Mouse (Mus musculus) kidney, postnatal 25 days (tissue): ENCODE data around the gene Apoo.
"Not testable (repeated sequence)": the region's sequence is repeated elsewhere in the genome, so short reads cannot be mapped to it uniquely, and the experiment has no call there.

Experiments used
- DNase-seq, 2 experiments: peaks; one replicate each; pipeline ENCODE4 v3.0.0; 2021; ENCODE audit warnings: mixed read lengths in 2 of 2

Gene Apoo

GRCm38 (mm10) chrX:94366670-94367241 is at the start of gene Apoo, which contains the start of gene Fam90a1b:
Apoo (plus strand) TSS chrX:94367117.
Fam90a1b (minus strand) TSS chrX:94366777.
- DNase-seq = peak; percentile 97 to 98

GRCm38 (mm10) chrX:94321036-94321902 is 45.6 kb upstream of the Apoo start:
- no peak for DNase-seq

- not testable (repeated sequence) for DNase-seq
Observed at GRCm38 (mm10) chrX:94343638-94344037, 23.3 kb upstream of the Apoo start.

- DNase-seq = no peak
Observed at GRCm38 (mm10) chrX:94365381-94365925, 1.5 kb upstream of the Apoo start.

GRCm38 (mm10) chrX:94366029-94366428 is 888 bp upstream of the Apoo start:
- peak in 1 of 2 experiments; percentile 1 for DNase-seq

- peak; percentile 29 to 70 for DNase-seq
Observed at GRCm38 (mm10) chrX:94367248-94367647, 331 bp downstream of the Apoo start.

GRCm38 (mm10) chrX:94378734-94379133 is 11.8 kb downstream of the Apoo start:
- no peak for DNase-seq

- DNase-seq = peak; percentile 1 to 36
Observed at GRCm38 (mm10) chrX:94408975-94409374, 42.1 kb downstream of the Apoo start.

- no peak for DNase-seq
Observed at GRCm38 (mm10) chrX:94420210-94420609, 53.3 kb downstream of the Apoo start.

GRCm38 (mm10) chrX:94431548-94432375 is 64.8 kb downstream of the Apoo start:
- peak in 1 of 2 experiments; percentile 8 for DNase-seq

- DNase-seq = not testable (repeated sequence)
Observed at GRCm38 (mm10) chrX:94445427-94445826, 78.5 kb downstream of the Apoo start.

GRCm38 (mm10) chrX:94446021-94446420 is 79.1 kb downstream of the Apoo start:
- not testable (repeated sequence) for DNase-seq

- DNase-seq = not testable (repeated sequence)
Observed at GRCm38 (mm10) chrX:94450047-94450881, 83.3 kb downstream of the Apoo start.

GRCm38 (mm10) chrX:94459346-94459745 is 92.4 kb downstream of the Apoo start:
- DNase-seq = no peak

GRCm38 (mm10) chrX:94461513-94461912 is 94.6 kb downstream of the Apoo start:
- DNase-seq = not testable (repeated sequence)

- DNase-seq = not testable (repeated sequence)
Observed at GRCm38 (mm10) chrX:94462604-94463429, 95.9 kb downstream of the Apoo start.
